Mouse (Mus musculus) ES-E14 (cell line): ENCODE data around the gene Ghrhr. TPM values are rescaled to one million over a fixed set of nuclear protein-coding genes. Genes with fewer than 3 reads are reported as not detected.
A peak's percentile ranks its signal among the peaks of the same experiment; 100 is the strongest.

Source experiments
- DNase-seq: peaks from one replicate; pipeline ENCODE4 v3.0.0-alpha.2; 2013; ENCODE audit warnings: low read depth, low spot score
- H3K27ac ChIP-seq: 2 replicates; pipeline ENCODE4 v1.5.1; 2012; ENCODE audit warnings: low read depth, mild to moderate bottlenecking, low read length, moderate library complexity, mixed read lengths; ENCODE audit not compliant: poor library complexity, insufficient read depth, severe bottlenecking
- H3K36me3 ChIP-seq: 2 replicates; pipeline ENCODE4 v1.6.1; 2012; ENCODE audit warnings: mild to moderate bottlenecking, low read length, moderate library complexity, mixed read lengths; ENCODE audit not compliant: control insufficient read depth, poor library complexity, insufficient read depth, severe bottlenecking
- H3K4me1 ChIP-seq, 2 experiments: fragments of 150-350 bp in 1 of 2; sonication (generic) in 1 of 2; 2 replicates each; pipeline ENCODE4 v1.6.1; 2012; ENCODE audit warnings: low read length in 2 of 2, mild to moderate bottlenecking in 1 of 2, mixed read lengths in 1 of 2; ENCODE audit not compliant: control insufficient read depth in 2 of 2, insufficient read depth in 2 of 2, poor library complexity in 1 of 2
- H3K4me3 ChIP-seq, 2 experiments: fragments of 150-350 bp in 1 of 2; sonication (generic) in 1 of 2; 2 replicates each; pipeline ENCODE4 v1.5.1; 2012; ENCODE audit warnings: low read length in 2 of 2, low read depth in 1 of 2, mild to moderate bottlenecking in 1 of 2, mixed read lengths in 1 of 2; ENCODE audit not compliant: insufficient read depth in 1 of 2, poor library complexity in 1 of 2, severe bottlenecking in 1 of 2
- H3K9ac ChIP-seq: 2 replicates; pipeline ENCODE4 v1.6.1; 2012; ENCODE audit warnings: low read depth, mild to moderate bottlenecking, low read length, mixed read lengths; ENCODE audit not compliant: poor library complexity, insufficient read depth, severe bottlenecking
- H3K9me3 ChIP-seq: fragments of 150-350 bp; sonication (generic); 2 replicates; pipeline ENCODE4 v1.6.1; 2012; ENCODE audit warnings: low read depth, mild to moderate bottlenecking, low read length; ENCODE audit not compliant: control insufficient read depth, insufficient read depth
- CHD2 ChIP-seq: IDR thresholded peaks from 2 replicates; pipeline ENCODE4 v1.6.1; 2014; ENCODE audit warnings: mild to moderate bottlenecking, low read depth, low read length, inconsistent platforms
- HCFC1 ChIP-seq: IDR thresholded peaks from 2 replicates; pipeline ENCODE4 v1.6.1; 2012; ENCODE audit warnings: low read length, inconsistent platforms, borderline replicate concordance; ENCODE audit not compliant: insufficient read depth
- MAFK ChIP-seq: IDR thresholded peaks from 2 replicates; pipeline ENCODE4 v1.6.1; 2014; ENCODE audit warnings: mild to moderate bottlenecking, low read depth, low read length, inconsistent platforms; ENCODE audit not compliant: insufficient read depth
- ZC3H11A ChIP-seq: IDR thresholded peaks from 2 replicates; pipeline ENCODE4 v1.6.1; 2012; ENCODE audit warnings: low read depth, mild to moderate bottlenecking, inconsistent platforms, low read length, borderline replicate concordance
- ZNF384 ChIP-seq: IDR thresholded peaks from 2 replicates; pipeline ENCODE4 v1.6.1; 2012; ENCODE audit warnings: low read depth, low read length, inconsistent platforms
- in situ Hi-C, 2 experiments: fragments of 600-800 bp; cut with MboI; formaldehyde crosslinking; loops; one replicate each; pipeline ENCODE4 v1.15.1; 2025; ENCODE audit warnings: low sequenced_read_pairs in 2 of 2, inconsistent platforms in 1 of 2; ENCODE audit not compliant: unreplicated experiment in 2 of 2
- total RNA-seq: library from RNA; depleted of rRNA; stranded (reverse); fragments of 300-350 nt; gene quantifications from 2 replicates; pipeline ENCODE4 v1.2.3, GENCODE M21; 2012

Ghrhr gene
- total RNA-seq, 1 experiment: not detected

GRCm38 (mm10) chr6:55354456-55355117 lies 21.5 kb upstream of the Ghrhr start:
- H3K9ac ChIP-seq: no peak overlapping the region
- in situ Hi-C loops: no loop called here
- H3K9me3 ChIP-seq: no peaks in the 10 kb centered on the region
- H3K27ac ChIP-seq: no peak overlapping the region
- H3K4me1 ChIP-seq: no peaks in the 10 kb centered on the region
- peak; percentile 38 for DNase-seq
- no peaks in the 10 kb centered on the region for H3K36me3 ChIP-seq
- TF ChIP-seq ZC3H11A: no peak
- H3K4me3 ChIP-seq: no peak overlapping the region

GRCm38 (mm10) chr6:55355575-55355974 lies 20.5 kb upstream of the Ghrhr start:
- Histone ChIP-seq H3K9ac (no peak overlapping the region), H3K27ac (no peak overlapping the region), H3K9me3 (no peaks in the 10 kb centered on the region), H3K36me3 (no peaks in the 10 kb centered on the region), H3K4me3 (no peak overlapping the region), H3K4me1 (no peaks in the 10 kb centered on the region)
- DNase-seq: no peak
- in situ Hi-C loops: no loop called here
- TF ChIP-seq HCFC1 (no peak), MAFK (no peak), CHD2 (no peak), ZNF384 (no peak), ZC3H11A (no peak)

DNA sequence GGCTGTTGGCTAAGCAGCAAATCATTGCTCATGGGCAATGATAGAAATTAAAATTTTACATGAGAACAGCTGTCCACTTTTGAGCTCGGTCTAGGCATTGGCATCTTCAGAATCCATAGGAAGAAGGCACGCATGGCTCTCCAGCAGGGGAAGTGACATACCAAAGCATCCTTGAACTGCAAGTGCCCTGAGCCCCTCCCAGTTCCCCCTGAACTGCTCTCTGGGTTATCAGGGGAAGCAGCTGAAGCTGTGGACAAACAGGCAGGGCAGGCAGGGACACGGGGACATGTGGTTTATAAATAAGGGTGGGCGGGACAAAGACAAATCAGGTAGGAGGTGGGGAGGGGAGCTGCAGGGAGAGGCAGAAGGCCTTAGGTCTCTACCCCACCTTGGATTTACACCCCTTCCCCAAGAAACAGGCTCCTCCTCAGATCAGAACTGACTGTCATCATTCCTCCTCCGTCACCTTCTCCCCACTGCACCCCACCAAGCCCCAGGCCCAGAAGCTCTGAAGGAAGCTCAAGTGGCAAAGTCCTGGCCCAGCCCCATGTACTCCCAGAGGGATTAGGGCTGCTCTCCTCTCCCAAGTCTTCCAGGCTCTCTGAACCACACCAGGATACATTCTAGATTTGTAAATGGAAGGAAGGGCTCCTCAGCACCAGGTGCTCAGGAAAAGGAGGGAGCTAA lies 19.9 kb upstream of the Ghrhr start:
- Histone ChIP-seq H3K27ac (no peak overlapping the region), H3K4me1 (no peaks in the 10 kb centered on the region), H3K36me3 (no peaks in the 10 kb centered on the region), H3K9me3 (no peaks in the 10 kb centered on the region), H3K9ac (no peak overlapping the region), H3K4me3 (no peak overlapping the region)
- TF ChIP-seq MAFK: no peak
- TF ChIP-seq HCFC1: no peak
- no peak for TF ChIP-seq ZNF384
- TF ChIP-seq CHD2: no peak
- TF ChIP-seq ZC3H11A: no peak
- DNase-seq: no peak
- in situ Hi-C loops: no loop called here

DNA sequence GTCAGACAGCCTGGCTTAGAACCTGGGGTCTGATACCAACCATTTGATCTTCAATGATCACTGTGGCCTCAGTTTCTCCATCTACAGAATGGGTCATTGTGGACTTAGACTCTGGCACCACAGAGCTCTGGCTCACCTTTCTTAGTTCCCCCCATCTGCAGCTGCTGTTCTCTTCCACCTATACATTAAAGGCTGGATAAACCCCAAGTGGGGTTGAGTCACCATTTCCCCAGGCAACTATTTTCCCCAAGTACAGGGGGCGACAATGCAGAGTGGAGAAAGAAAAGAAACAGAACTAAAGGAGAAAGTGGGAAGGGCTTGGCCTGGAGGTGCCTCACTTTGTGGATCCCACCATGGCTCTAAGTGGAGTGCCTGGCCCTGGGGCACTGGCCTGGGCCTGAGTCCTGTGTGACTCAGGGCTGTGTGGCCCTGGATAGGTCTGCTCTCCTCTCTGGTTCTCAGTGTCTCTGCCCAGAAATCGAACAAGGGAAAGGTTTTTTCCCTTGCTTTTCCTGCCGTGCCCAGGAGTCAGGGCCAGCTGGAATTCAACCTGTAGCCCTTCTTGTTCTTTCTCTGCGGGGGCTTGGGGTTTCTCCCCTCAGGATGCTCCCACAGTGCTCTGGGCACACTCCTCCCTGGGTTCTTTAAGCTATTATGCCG lies 19.0 kb upstream of the Ghrhr start:
- Histone ChIP-seq H3K4me1 (no peaks in the 10 kb centered on the region), H3K4me3 (no peak overlapping the region), H3K36me3 (no peaks in the 10 kb centered on the region), H3K9ac (no peak overlapping the region), H3K9me3 (no peaks in the 10 kb centered on the region), H3K27ac (no peak overlapping the region)
- TF ChIP-seq ZNF384 (no peak), MAFK (no peak), ZC3H11A (no peak), HCFC1 (no peak), CHD2 (no peak)
- in situ Hi-C loops: no loop called here
- DNase-seq: no peak
